Mouse (Mus musculus): ENCODE data around the gene Mitf. TPM values are rescaled to one million over a fixed set of nuclear protein-coding genes. Genes with fewer than 3 reads are reported as not detected.

Gene Mitf
- polyA plus RNA-seq, 1 experiment from 2014 or later, result 0.89 TPM

- DNase-seq, result no peak
- Histone ChIP-seq H3K9ac (replicated peaks) (no peak overlapping the region), H3K4me3 (ENCODE audit: low read depth, low read length) (no peak overlapping the region), H3K9me3 (ENCODE audit: low read length) (no peaks in the 10 kb centered on the region), H3K4me2 (ENCODE audit: low read depth, low read length) (no peak overlapping the region), H3K4me1 (ENCODE audit: insufficient read depth) (no peaks in the 10 kb centered on the region), H3K27me3 (ENCODE audit: insufficient read depth, low read length) (no peaks in the 10 kb centered on the region), H3K36me3 (replicated peaks; ENCODE audit: insufficient read depth, low read length) (no peaks in the 10 kb centered on the region), H3K27ac (ENCODE audit: low read depth) (no peak overlapping the region)
- 64% methylated on average over 3 of the region's 3 CpGs for WGBS (ENCODE audit: insufficient replicate concordance)
- ATAC-seq, result no peak
- no peak for TF ChIP-seq EP300 (IDR thresholded peaks at IDR 0.05; ENCODE audit: low read depth)
- TF ChIP-seq CTCF (IDR thresholded peaks at IDR 0.05; ENCODE audit: low read depth), result no peak
Observed at GRCm38 (mm10) chr6:97964750-97965149, 157.9 kb downstream of the Mitf start.

- H3K36me3 ChIP-seq (replicated peaks; ENCODE audit: insufficient read depth, low read length), result no peaks in the 10 kb centered on the region
- DNase-seq (no peak), ATAC-seq (no peak)
- no peak overlapping the region for H3K4me2 ChIP-seq (ENCODE audit: low read depth, low read length)
- H3K9me3 ChIP-seq (ENCODE audit: low read length), result no peaks in the 10 kb centered on the region
- H3K4me1 ChIP-seq (ENCODE audit: insufficient read depth), result no peaks in the 10 kb centered on the region
- H3K27ac ChIP-seq (ENCODE audit: low read depth), result no peak overlapping the region
- WGBS (ENCODE audit: insufficient replicate concordance), result 79% methylated on average over 9 of the region's 9 CpGs
- no peak overlapping the region for H3K4me3 ChIP-seq (ENCODE audit: low read depth, low read length)
- no peaks in the 10 kb centered on the region for H3K27me3 ChIP-seq (ENCODE audit: insufficient read depth, low read length)
- TF ChIP-seq EP300 (IDR thresholded peaks at IDR 0.05; ENCODE audit: low read depth) (no peak), CTCF (IDR thresholded peaks at IDR 0.05; ENCODE audit: low read depth) (no peak)
- no peak overlapping the region for H3K9ac ChIP-seq (replicated peaks)
Observed at GRCm38 (mm10) chr6:97981668-97982067, 174.8 kb downstream of the Mitf start.

GRCm38 (mm10) chr6:97985658-97986057, 178.8 kb downstream of the Mitf start:
- Histone ChIP-seq H3K4me2 (ENCODE audit: low read depth, low read length) (no peak overlapping the region), H3K4me3 (ENCODE audit: low read depth, low read length) (no peak overlapping the region), H3K9ac (replicated peaks) (no peak overlapping the region), H3K27me3 (ENCODE audit: insufficient read depth, low read length) (no peaks in the 10 kb centered on the region), H3K27ac (ENCODE audit: low read depth) (no peak overlapping the region), H3K9me3 (ENCODE audit: low read length) (no peaks in the 10 kb centered on the region), H3K4me1 (ENCODE audit: insufficient read depth) (no peaks in the 10 kb centered on the region), H3K36me3 (replicated peaks; ENCODE audit: insufficient read depth, low read length) (no peaks in the 10 kb centered on the region)
- TF ChIP-seq CTCF (IDR thresholded peaks at IDR 0.05; ENCODE audit: low read depth), result no peak
- no peak for TF ChIP-seq EP300 (IDR thresholded peaks at IDR 0.05; ENCODE audit: low read depth)
- ATAC-seq, result no peak
- WGBS (ENCODE audit: insufficient replicate concordance), result 48% methylated on average over 9 of the region's 9 CpGs
- DNase-seq, result no peak

GRCm38 (mm10) chr6:97986417-97986816, 179.6 kb downstream of the Mitf start:
- H3K27me3 ChIP-seq (ENCODE audit: insufficient read depth, low read length), result no peaks in the 10 kb centered on the region
- no peaks in the 10 kb centered on the region for H3K36me3 ChIP-seq (replicated peaks; ENCODE audit: insufficient read depth, low read length)
- DNase-seq (no peak), ATAC-seq (no peak)
- no peak overlapping the region for H3K27ac ChIP-seq (ENCODE audit: low read depth)
- H3K4me2 ChIP-seq (ENCODE audit: low read depth, low read length), result no peak overlapping the region
- 65% methylated on average over 3 of the region's 3 CpGs for WGBS (ENCODE audit: insufficient replicate concordance)
- TF ChIP-seq EP300 (IDR thresholded peaks at IDR 0.05; ENCODE audit: low read depth) (no peak), CTCF (IDR thresholded peaks at IDR 0.05; ENCODE audit: low read depth) (0 out of 2 replicates have a peak, but pooled peaks have one; percentile 4)
- H3K9me3 ChIP-seq (ENCODE audit: low read length), result no peaks in the 10 kb centered on the region
- H3K4me1 ChIP-seq (ENCODE audit: insufficient read depth), result no peaks in the 10 kb centered on the region
- H3K4me3 ChIP-seq (ENCODE audit: low read depth, low read length), result no peak overlapping the region
- H3K9ac ChIP-seq (replicated peaks), result no peak overlapping the region

- no peak for ATAC-seq
- Histone ChIP-seq H3K9ac (replicated peaks) (no peak overlapping the region), H3K27ac (ENCODE audit: low read depth) (no peak overlapping the region), H3K36me3 (replicated peaks; ENCODE audit: insufficient read depth, low read length) (no peaks in the 10 kb centered on the region), H3K4me1 (ENCODE audit: insufficient read depth) (no peaks in the 10 kb centered on the region), H3K27me3 (ENCODE audit: insufficient read depth, low read length) (no peaks in the 10 kb centered on the region), H3K4me3 (ENCODE audit: low read depth, low read length) (no peak overlapping the region), H3K9me3 (ENCODE audit: low read length) (no peaks in the 10 kb centered on the region), H3K4me2 (ENCODE audit: low read depth, low read length) (no peak overlapping the region)
- 78% methylated on average over 12 of the region's 12 CpGs for WGBS (ENCODE audit: insufficient replicate concordance)
- TF ChIP-seq CTCF (IDR thresholded peaks at IDR 0.05; ENCODE audit: low read depth) (no peak), EP300 (IDR thresholded peaks at IDR 0.05; ENCODE audit: low read depth) (no peak)
- DNase-seq, result no peak
Observed at GRCm38 (mm10) chr6:97993507-97993906, 186.7 kb downstream of the Mitf start.

GRCm38 (mm10) chr6:97995606-97996307, 188.9 kb downstream of the Mitf start:
- no peak for ATAC-seq
- Histone ChIP-seq H3K4me3 (ENCODE audit: low read depth, low read length) (no peak overlapping the region), H3K9me3 (ENCODE audit: low read length) (no peaks in the 10 kb centered on the region), H3K4me1 (ENCODE audit: insufficient read depth) (no peaks in the 10 kb centered on the region), H3K4me2 (ENCODE audit: low read depth, low read length) (peak overlapping the region; percentile 3; the same call in 1 of the 2 replicates), H3K36me3 (replicated peaks; ENCODE audit: insufficient read depth, low read length) (no peaks in the 10 kb centered on the region), H3K27me3 (ENCODE audit: insufficient read depth, low read length) (no peaks in the 10 kb centered on the region), H3K27ac (ENCODE audit: low read depth) (no peak overlapping the region), H3K9ac (replicated peaks) (no peak overlapping the region)
- DNase-seq, result peak; percentile 15
- 33% methylated on average over 11 of the region's 11 CpGs for WGBS (ENCODE audit: insufficient replicate concordance)
- TF ChIP-seq CTCF (IDR thresholded peaks at IDR 0.05; ENCODE audit: low read depth), result no peak
